Mouse (Mus musculus): ENCODE measurements around the gene Fbxw10.

- TF ChIP-seq CTCF (IDR thresholded peaks at IDR 0.05; ENCODE audit: low read depth, low read length): no peak
- TF ChIP-seq GATA1 (IDR thresholded peaks at IDR 0.05; ENCODE audit: borderline replicate concordance, low read length): no peak
Measured at GRCm38 (mm10) chr11:62866685-62867084, 19.8 kb downstream of the Fbxw10 start.

Measured in G1E (cell line).